Mouse (Mus musculus): ENCODE measurements around the gene Olfr323. TPM values are rescaled to one million over a fixed set of nuclear protein-coding genes. Genes with fewer than 3 reads are reported as not detected.

The Olfr323 gene
- polyA plus RNA-seq, 1 experiment: not detected

DNA sequence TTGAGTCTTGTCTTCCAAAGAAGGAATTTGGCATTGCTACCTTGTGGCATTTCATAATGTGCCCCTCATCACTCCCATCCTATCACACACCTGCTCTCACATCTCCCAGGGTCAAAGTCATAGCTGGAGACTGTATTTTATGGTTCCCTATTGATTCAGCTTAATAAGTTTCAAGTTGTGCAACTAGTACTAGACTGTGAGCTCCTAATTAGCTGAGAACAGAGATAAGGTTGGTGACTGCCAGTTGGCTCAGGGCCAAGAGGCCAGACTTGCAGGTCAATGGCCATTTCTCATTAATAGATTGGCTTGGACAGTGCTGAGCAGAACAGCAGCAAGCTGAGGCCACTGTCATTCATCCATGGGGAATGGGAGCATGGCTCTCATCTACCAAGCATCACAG, 15.8 kb downstream of the Olfr323 start:
- no peak for TF ChIP-seq GATA1 (IDR thresholded peaks at IDR 0.05; ENCODE audit: low read length)

DNA sequence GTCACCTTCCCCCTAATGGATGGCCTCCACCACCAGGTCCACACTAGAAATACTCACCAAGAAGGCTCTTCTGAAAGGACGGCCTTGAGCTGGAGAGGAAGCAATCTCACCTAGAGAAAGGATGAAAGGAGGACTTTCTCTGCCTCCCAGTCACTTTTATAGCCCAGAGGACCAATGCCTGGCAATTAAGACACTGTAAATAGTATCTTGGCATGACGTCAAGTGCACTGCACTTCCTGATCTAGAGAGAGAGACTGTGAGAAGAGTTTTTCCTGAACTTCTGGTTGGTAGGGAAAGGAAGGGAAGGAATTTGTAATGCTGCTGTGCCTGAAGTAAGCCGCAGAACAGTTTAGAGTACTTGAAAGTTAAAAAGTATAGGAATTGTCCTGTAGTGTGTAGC, 16.9 kb downstream of the Olfr323 start:
- TF ChIP-seq GATA1 (IDR thresholded peaks at IDR 0.05; ENCODE audit: low read length): no peak

DNA sequence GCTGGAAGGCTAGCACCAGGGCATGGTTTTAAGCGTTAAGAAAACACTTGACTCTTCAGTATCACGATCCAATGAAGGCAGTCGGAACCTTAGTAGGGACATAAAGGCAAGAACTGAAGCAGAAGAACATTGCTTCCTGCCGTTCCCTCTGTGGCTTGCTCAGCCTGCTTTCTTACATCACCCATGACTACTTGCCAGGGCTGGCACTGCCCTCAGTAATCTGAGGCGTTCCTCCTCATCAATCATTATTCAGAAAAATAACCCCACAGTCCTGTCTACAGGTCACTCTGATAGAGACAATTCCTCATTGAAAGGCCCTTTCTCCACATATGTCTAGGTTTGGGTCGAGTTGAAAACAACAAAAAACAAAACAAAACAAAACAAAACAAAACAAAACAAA, 23.3 kb downstream of the Olfr323 start:
- TF ChIP-seq GATA1 (IDR thresholded peaks at IDR 0.05; ENCODE audit: low read length): no peak

DNA sequence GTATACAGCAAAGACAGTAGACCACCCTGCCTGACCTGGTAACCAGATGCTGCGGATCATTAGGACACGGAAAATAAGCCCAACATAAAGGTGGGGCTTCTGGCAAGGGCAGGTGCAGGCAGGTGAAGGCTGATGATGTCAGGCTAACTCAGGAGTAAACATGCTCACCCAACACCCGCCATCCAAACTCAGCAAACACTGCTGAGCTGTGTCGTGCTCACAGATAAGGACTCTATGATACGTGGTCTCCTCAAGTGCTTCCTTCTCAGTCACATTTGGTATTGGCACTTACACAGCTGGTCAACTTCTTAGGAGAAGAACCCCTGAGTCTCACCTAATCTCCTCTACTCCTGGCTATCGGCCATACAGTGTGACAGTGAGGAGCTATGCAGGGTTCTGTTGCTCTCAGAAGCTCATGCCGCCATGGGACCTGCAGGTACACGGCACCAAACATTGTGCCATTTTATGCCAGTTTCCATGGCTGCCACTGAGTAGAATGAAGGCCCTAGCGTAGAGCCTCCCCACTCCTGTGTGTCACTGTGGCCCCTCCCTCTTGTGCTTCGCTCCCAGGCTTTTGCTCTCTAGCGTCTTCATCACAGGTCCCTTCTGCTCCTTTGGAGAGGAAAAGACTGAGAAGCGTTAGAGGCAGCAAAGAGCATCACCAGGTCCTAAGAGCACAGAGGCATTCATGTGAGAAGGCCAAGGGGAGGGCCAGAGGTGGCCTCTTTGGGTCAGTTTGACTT, 24.0 kb downstream of the Olfr323 start:
- TF ChIP-seq GATA1 (IDR thresholded peaks at IDR 0.05; ENCODE audit: low read length): no peak

DNA sequence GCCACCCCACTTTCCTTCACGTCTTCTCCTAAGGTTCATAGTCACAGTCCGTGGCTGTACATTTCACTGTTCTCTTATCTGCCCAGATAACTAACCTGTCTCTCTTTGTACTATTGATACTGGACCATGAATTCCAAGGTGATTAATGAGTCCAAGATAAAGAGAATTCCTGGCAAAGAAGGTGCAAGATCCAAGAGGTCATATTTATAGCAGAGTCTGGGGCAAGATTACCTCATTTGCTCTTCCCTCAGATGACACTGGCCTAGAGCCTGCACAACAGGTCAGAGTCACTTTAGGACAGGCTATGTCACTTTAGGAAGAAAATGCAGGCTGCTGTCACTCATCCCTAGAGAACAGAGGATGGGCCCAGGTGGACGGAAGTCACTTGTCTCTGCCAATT, 25.1 kb downstream of the Olfr323 start:
- no peak for TF ChIP-seq GATA1 (IDR thresholded peaks at IDR 0.05; ENCODE audit: low read length)

DNA sequence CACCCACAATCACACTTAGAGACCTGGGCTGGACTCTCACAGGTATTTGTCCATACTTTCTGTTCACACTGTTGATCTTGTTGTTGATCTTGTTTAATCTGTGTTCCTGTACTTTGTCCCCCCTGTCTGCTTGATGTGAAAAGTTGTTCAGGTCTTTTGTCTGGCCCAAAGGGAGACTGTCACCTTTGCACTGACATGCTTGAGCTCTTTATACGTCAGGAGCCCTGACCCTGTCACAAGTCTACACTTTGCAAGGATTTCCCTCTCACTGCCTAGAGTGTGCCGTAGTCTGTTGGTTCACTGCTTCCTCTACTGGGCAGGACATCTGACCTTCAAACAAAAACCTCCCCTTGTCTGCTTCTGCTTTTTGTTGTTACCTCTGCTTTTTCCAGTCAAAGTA, 25.6 kb downstream of the Olfr323 start:
- no peak for TF ChIP-seq GATA1 (IDR thresholded peaks at IDR 0.05; ENCODE audit: low read length)

DNA sequence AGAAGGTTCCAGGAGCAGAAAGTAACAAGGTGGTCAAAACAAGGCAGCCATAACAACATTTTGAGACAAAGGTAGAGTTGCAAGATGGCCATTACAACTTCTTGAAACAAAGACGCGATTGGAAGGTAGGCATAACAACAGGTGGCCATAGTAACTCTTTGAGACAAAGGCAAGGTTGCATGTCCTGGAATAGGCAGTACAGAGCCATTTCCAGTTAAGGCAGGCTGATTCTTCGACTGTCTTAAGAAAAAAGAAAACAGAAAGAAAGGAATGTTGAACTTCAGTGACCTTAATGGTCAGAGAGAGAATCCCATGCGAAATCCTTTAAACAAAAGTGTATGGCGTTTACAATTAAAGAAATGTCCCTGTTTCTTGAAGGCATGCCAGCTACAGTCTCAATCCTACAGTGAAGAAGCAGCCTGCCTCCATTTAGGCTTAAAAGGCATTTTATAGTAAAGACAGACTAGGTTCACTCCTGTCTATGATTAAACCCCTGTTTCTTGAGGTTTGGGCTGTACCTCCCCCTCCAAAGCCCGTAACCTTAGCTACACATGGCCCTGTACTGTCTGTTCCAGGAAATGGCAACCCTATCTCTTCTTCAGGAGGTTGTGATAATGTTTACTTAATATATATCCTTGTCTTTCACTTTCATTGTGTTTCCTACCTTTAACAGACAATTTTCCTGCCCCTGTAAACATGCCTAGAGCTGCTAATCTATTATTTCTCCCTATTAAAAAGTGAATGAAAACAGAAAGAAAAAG, 27.3 kb downstream of the Olfr323 start:
- no peak for TF ChIP-seq GATA1 (IDR thresholded peaks at IDR 0.05; ENCODE audit: low read length)

DNA sequence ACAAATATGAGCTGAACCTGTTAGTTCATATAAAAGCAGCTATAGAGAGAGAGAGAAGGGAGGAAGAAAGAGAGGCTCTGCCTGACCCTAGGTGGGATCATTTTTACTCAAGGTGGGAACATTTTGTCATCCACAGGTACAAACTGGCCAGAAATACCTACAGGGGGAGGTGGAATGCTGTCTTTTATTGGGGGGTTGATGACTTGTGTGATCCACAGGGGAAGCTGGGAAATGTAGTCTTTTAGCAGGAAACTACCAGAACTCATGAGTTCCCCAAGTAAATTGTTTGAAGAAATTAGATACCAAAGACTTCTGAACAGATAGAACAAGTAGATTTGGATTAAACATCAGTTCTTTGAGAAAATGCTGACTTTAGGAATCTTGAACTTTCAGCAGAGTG, 28.2 kb downstream of the Olfr323 start:
- TF ChIP-seq GATA1 (IDR thresholded peaks at IDR 0.05; ENCODE audit: low read length): no peak

DNA sequence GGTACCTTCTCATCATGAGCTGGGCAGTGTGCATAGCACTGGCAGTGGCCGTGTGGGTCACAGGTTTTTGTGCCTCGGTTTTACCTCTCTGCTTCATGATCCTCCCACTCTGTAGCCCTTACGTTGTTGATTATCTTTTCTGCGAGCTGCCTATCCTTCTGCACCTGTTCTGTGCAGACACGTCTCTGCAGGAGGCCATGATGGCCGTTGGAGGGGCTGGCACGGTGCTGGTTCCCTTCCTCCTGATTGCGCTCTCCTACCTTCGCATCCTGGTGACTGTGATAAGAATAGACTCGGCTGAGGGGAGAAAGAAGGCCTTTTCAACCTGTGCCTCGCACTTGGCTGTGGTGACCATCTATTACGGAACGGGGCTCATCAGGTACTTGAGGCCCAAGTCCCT, 32.5 kb downstream of the Olfr323 start:
- no peak for TF ChIP-seq GATA1 (IDR thresholded peaks at IDR 0.05; ENCODE audit: low read length)

DNA sequence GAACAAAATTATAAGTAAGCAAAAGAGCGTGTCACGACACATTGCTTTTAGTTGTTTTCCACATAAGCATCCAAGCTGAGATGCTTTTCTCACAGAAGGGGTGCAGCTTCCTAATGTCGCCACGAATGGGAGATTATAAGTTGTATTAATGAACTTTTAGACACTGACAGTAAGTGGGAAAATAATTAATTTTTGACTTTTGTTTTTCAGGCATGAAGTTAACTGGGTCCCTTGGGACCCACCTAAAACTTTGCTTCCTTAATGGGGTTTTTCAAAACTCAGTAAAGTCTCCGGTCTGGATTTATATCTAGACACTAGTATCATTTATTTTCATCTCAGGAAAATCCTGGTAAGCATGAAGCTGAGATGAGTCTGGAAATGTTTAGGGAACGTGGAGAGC, 35.5 kb downstream of the Olfr323 start, which contains the start of gene Olfr324:
Gene Olfr324, plus strand, starts transcription at position 301 of the 400 bp plus-strand sequence.
- TF ChIP-seq GATA1 (IDR thresholded peaks at IDR 0.05; ENCODE audit: low read length): no peak

DNA sequence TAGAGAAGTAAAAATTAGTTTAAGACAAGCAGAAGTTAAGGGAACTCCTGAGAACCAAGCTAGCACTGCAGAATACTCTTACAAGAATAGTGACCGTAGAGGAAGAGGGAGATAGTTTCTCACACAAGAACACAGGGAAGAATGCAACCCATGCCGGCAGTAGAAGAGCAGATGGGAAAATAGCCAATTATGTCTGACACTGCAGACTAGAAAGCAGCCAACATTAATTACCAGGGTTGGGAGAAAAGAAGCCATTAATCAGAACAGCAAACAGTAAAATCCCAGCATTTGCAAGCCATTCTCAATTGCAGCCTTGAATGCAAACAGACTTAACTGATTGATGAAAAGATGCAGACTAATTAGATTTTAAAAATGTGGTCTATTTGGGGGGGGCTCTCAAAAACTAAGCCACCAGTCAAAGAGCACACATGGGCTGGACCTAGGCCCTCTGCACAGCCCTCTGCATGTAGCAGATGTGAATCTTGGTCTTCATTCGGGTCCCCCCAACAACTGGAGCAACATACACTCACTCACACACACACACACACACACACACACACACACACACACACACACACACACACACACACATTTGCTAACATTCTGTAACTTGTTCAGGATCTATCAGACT, 41.6 kb downstream of the Olfr323 start:
- TF ChIP-seq GATA1 (IDR thresholded peaks at IDR 0.05; ENCODE audit: low read length): no peak

DNA sequence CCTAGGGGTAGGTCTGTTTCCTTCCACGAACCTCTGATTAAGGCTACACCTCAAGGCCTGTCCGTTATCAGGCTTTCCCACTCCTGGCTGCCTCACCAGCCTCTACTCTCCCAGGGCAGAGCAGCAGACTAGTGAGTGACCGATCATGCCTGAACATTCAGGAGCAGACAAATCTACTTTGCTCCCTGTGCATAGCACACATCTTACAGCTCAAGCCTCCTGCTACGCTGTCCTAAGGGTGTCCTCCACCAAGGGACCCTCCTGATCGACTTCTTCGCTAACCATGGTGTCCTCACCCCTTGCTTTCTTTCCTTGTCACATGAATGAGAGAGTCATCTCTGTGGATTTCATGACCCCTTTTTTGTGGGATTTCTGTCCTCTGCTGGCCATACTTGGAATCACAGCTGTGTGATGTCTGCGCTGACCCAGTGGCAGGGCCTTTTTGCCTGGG, 42.4 kb downstream of the Olfr323 start:
- no peak for TF ChIP-seq GATA1 (IDR thresholded peaks at IDR 0.05; ENCODE audit: low read length)

DNA sequence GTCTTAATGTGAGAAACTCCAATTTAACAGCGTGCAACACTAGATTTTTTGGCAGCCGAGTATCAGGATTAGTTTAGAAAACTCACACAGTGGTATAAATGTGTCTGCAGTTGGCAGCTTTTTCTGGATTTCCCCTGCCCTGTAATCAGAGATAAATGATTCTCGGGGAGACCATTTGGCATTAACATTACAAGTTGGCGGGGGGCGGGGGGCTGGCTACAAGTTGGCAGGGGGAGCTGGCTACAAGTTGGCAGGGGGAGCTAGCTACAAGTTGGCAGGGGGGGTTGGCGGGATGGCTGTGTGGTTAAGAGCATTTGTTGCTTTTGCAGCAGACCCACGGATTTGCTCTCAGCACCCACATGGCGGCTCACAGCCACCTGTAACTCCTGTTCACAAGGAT, 51.7 kb downstream of the Olfr323 start:
- TF ChIP-seq GATA1 (IDR thresholded peaks at IDR 0.05; ENCODE audit: low read length): no peak

DNA sequence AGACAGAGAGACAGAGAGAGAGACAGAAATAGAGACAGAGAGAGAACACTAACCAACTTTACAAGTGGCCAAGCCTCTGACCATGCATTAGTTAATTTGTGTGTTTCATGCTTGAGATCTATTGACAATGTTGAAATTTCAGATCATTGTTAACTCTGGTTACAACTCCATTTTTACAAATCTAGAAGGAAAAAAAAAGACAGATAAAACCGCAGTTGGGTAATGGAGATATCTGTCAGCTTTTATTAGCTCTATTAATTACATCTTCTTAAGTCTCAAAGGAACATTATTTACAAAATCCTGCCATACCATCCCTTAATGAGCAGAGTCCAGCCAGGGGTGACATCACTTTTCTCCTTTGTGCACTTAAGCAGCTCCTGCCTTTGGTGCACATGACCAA, 52.9 kb downstream of the Olfr323 start, which contains the start of gene Olfr325:
Gene Olfr325, plus strand, starts transcription at position 301 of the 400 bp plus-strand sequence.
- TF ChIP-seq GATA1 (IDR thresholded peaks at IDR 0.05; ENCODE audit: low read length): no peak

Other genes starting within 250 kb of the Olfr323 start
- gene 1810065E05Rik, start 209.4 kb downstream of the Olfr323 start, polyA plus RNA-seq (2012): not detected in 2 replicates
- not detected in 2 replicates for gene Gm12253, start 197.9 kb downstream of the Olfr323 start, polyA plus RNA-seq (2012)
- not detected in 2 replicates for gene Lypd9, start 177.6 kb downstream of the Olfr323 start, polyA plus RNA-seq (2012)
- gene Olfr30, start 168.2 kb downstream of the Olfr323 start, polyA plus RNA-seq (2012): not detected in 2 replicates
- not detected in 2 replicates for gene Olfr332, start 137.9 kb downstream of the Olfr323 start, polyA plus RNA-seq (2012)
- not detected in 2 replicates for gene Olfr331, start 127.9 kb downstream of the Olfr323 start, polyA plus RNA-seq (2012)
- not detected in 2 replicates for gene Olfr330, start 95.7 kb downstream of the Olfr323 start, polyA plus RNA-seq (2012)
- gene Olfr329-ps, start 84.1 kb downstream of the Olfr323 start, polyA plus RNA-seq (2012): not detected in 2 replicates
- gene Olfr328, start 74.9 kb downstream of the Olfr323 start, polyA plus RNA-seq (2012): not detected in 2 replicates
- gene Olfr224, start 59.9 kb downstream of the Olfr323 start, polyA plus RNA-seq (2012): not detected in 2 replicates
- not detected in 2 replicates for gene Olfr325, start 52.8 kb downstream of the Olfr323 start, polyA plus RNA-seq (2012)
- not detected in 2 replicates for gene Olfr324, start 35.4 kb downstream of the Olfr323 start, polyA plus RNA-seq (2012)
- gene 2210407C18Rik, start 14.4 kb downstream of the Olfr323 start, polyA plus RNA-seq (2012): not detected in 2 replicates
- gene Trim58, start 10.0 kb upstream of the Olfr323 start, polyA plus RNA-seq (2012): not detected in 2 replicates
- gene Olfr322, start 28.3 kb upstream of the Olfr323 start, polyA plus RNA-seq (2012): not detected in 2 replicates
- not detected in 2 replicates for gene Olfr320, start 50.6 kb upstream of the Olfr323 start, polyA plus RNA-seq (2012)
- gene Olfr319, start 68.7 kb upstream of the Olfr323 start, polyA plus RNA-seq (2012): not detected in 2 replicates
- gene Olfr318, start 93.5 kb upstream of the Olfr323 start, polyA plus RNA-seq (2012): not detected in 2 replicates
- gene Olfr317, start 108.7 kb upstream of the Olfr323 start, polyA plus RNA-seq (2012): not detected in 2 replicates
- gene Olfr316, start 122.2 kb upstream of the Olfr323 start, polyA plus RNA-seq (2012): not detected in 2 replicates
- not detected in 2 replicates for gene Olfr315, start 142.7 kb upstream of the Olfr323 start, polyA plus RNA-seq (2012)
- gene Olfr314, start 152.5 kb upstream of the Olfr323 start, polyA plus RNA-seq (2012): not detected in 2 replicates
- not detected in 2 replicates for gene Fam183b, start 171.5 kb upstream of the Olfr323 start, polyA plus RNA-seq (2012)
- gene Olfr313, start 184.5 kb upstream of the Olfr323 start, polyA plus RNA-seq (2012): not detected in 2 replicates
- gene Olfr312, start 198.7 kb upstream of the Olfr323 start, polyA plus RNA-seq (2012): not detected in 2 replicates
- not detected in 2 replicates for gene Olfr311, start 208.8 kb upstream of the Olfr323 start, polyA plus RNA-seq (2012)
- 0.12 and 0.42 TPM in 2 replicates for gene Gm12258, start 216.7 kb upstream of the Olfr323 start, polyA plus RNA-seq (2012)
- 0.02 TPM in 1 of 2 replicates, not detected in the other for gene 2810021J22Rik, start 236.7 kb upstream of the Olfr323 start, polyA plus RNA-seq (2012)